Mouse (Mus musculus): ENCODE measurements around the gene Serpini2. TPM values are rescaled to one million over a fixed set of nuclear protein-coding genes. Genes with fewer than 3 reads are reported as not detected.

Gene Serpini2
- polyA plus RNA-seq (2015; fragmentation: Nextera tagmentation; extraction: Ambion mirVana): not detected in 2 replicates

DNA sequence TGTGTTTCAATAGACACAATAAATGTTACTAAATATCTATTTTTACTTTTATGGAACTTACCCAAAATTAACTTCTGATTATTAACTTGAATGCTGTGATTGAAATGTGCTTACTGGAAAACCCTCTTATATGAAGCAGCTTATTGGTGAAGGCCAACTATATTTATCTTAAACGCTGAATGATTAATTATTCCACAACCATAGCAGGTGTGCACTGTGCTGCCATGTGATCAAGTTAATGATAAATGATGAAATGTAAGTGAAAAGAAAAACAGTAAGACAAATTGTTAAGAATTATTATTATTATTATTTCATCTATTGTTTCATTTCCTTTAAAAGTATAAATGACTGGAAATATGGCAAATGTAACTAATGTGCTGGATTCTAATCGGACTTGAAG, at the start of gene Serpini2:
Serpini2 (minus strand) TSS at position 101 of the 400 bp plus-strand sequence.

Other genes starting within 250 kb of the Serpini2 start
- not detected in 2 replicates for gene Zbbx, start 105.0 kb downstream of the Serpini2 start, polyA plus RNA-seq (2015; fragmentation: Nextera tagmentation; extraction: Ambion mirVana)
- not detected in 2 replicates for gene Wdr49, start 212.1 kb upstream of the Serpini2 start, polyA plus RNA-seq (2015; fragmentation: Nextera tagmentation; extraction: Ambion mirVana)